Mouse (Mus musculus) lung, postnatal 0 days (tissue): ENCODE results near the gene Map3k15. TPM values are rescaled to one million over a fixed set of nuclear protein-coding genes. Genes with fewer than 3 reads are reported as not detected.
A peak's percentile ranks its signal among the peaks of the same experiment; 100 is the strongest.

Source experiments
- ATAC-seq: fragments of 200-750 bp; cut with Nextera tagmentation; 2 replicates; pipeline ENCODE4 v1.8.0; 2017; ENCODE audit warnings: moderate library complexity
- DNase-seq: peaks from one replicate; pipeline ENCODE4 v3.0.0-alpha.2; 2016; ENCODE audit warnings: low spot score
- H3K27ac ChIP-seq: fragments of 300-500 bp; sonication (generic); 2 replicates; pipeline ENCODE4 v1.5.1; 2014; ENCODE audit warnings: antibody characterized with exemption, mild to moderate bottlenecking, low read length, mixed read lengths
- H3K27me3 ChIP-seq: fragments of 300-500 bp; sonication (generic); replicated peaks from 2 replicates; pipeline ENCODE4 v1.6.1; 2014; ENCODE audit warnings: low read length, mixed read lengths; ENCODE audit not compliant: insufficient read depth
- H3K36me3 ChIP-seq: fragments of 300-500 bp; sonication (generic); 2 replicates; pipeline ENCODE4 v1.6.1; 2014; ENCODE audit warnings: low read length, mixed read lengths; ENCODE audit not compliant: insufficient read depth
- H3K4me1 ChIP-seq: fragments of 300-500 bp; sonication (generic); 2 replicates; pipeline ENCODE4 v1.6.1; 2014; ENCODE audit warnings: antibody characterized with exemption, low read depth, low read length, mixed read lengths; ENCODE audit not compliant: insufficient read depth
- H3K4me2 ChIP-seq: fragments of 300-500 bp; sonication (generic); replicated peaks from 2 replicates; pipeline ENCODE4 v1.6.1; 2014; ENCODE audit warnings: low read depth, mild to moderate bottlenecking, low read length, moderate library complexity, mixed read lengths
- H3K4me3 ChIP-seq: fragments of 300-500 bp; sonication (generic); 2 replicates; pipeline ENCODE4 v1.5.1; 2014; ENCODE audit warnings: low read depth, low read length
- H3K9ac ChIP-seq: fragments of 300-500 bp; sonication (generic); replicated peaks from 2 replicates; pipeline ENCODE4 v1.6.1; 2014; ENCODE audit warnings: low read depth, mild to moderate bottlenecking
- H3K9me3 ChIP-seq: fragments of 300-500 bp; sonication (generic); 2 replicates; pipeline ENCODE4 v1.6.1; 2016; ENCODE audit warnings: low read length, mixed read lengths
- CTCF ChIP-seq: IDR thresholded peaks from 2 replicates; pipeline ENCODE4 v1.5.1; 2016; ENCODE audit warnings: antibody characterized with exemption, mild to moderate bottlenecking
- EP300 ChIP-seq: IDR thresholded peaks from 2 replicates; pipeline ENCODE4 v1.6.1; 2016; ENCODE audit warnings: antibody characterized with exemption, mild to moderate bottlenecking, control low read depth
- WGBS: fragments of 180-500 bp; shearing (Covaris S2); extraction: QIAGEN DNeasy Blood & Tissue Kit; methylation state at CpG from one replicate; pipeline ENCODE4 v1.1.7; 2014; 5-methylcytosine and 5-hydroxymethylcytosine counted together
- polyA plus RNA-seq: library from polyadenylated mRNA; unstranded; fragments of >200 nt; fragmentation: Nextera tagmentation; extraction: Ambion mirVana; gene quantifications from 2 replicates; pipeline ENCODE4 v1.2.1, GENCODE M21; 2015

Gene Map3k15
- polyA plus RNA-seq, 1 experiment from 2014 or later = 1.0 TPM

DNA sequence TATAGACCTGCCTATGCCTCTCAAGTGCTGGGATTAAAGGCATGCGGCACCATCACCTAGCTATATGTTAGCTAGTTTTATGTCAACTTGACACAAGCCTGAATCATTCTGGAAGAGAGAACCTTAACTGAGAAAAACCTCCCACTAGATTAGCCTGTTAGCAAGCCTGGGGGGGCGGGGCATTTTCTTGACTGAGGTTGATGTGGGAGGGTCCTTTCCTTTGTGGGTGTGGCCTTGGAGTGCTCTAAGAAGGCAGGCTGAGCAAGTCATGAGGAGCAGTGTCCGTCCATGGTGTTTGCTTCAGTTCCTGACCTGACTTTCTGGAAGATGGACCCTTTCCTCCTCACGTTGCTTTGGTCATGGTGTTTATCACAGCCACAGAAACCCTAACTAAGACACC, 158.6 kb downstream of the Map3k15 start:
- Histone ChIP-seq H3K4me1 (no peaks in the 10 kb centered on the region), H3K27me3 (no peaks in the 10 kb centered on the region), H3K27ac (no peak overlapping the region), H3K36me3 (no peaks in the 10 kb centered on the region), H3K4me2 (no peak overlapping the region), H3K9me3 (no peaks in the 10 kb centered on the region), H3K9ac (no peak overlapping the region), H3K4me3 (no peak overlapping the region)
- TF ChIP-seq CTCF = no peak
- TF ChIP-seq EP300 = no peak
- no peak for DNase-seq
- no peak for ATAC-seq
- WGBS = 72% methylated on average over 4 of the region's 4 CpGs

DNA sequence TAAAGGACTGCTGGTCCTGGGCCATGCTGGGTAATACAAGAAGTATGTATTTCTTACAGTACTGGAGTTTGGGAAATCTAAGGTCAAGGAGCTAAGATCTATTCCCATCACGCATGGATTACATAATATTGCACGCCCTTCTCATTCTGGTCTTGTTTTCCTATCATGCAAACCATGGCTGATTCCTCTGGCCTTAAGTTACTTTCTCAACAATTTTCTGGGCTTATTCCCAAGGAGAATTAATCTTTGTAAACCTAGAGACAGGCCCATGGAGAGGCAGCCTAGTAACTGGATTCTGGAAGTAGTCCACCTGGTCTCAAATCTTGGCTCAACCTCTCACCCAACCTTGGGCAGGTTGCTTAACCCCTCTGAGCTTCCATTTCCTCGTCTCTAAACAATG, 159.2 kb downstream of the Map3k15 start:
- Histone ChIP-seq H3K9ac (no peak overlapping the region), H3K27ac (no peak overlapping the region), H3K27me3 (no peaks in the 10 kb centered on the region), H3K36me3 (no peaks in the 10 kb centered on the region), H3K9me3 (no peaks in the 10 kb centered on the region), H3K4me3 (no peak overlapping the region), H3K4me2 (no peak overlapping the region), H3K4me1 (no peaks in the 10 kb centered on the region)
- TF ChIP-seq EP300 (no peak), CTCF (no peak)
- WGBS = 71% methylated on average over 3 of the region's 3 CpGs
- DNase-seq (peak; percentile 11), ATAC-seq (no peak)

DNA sequence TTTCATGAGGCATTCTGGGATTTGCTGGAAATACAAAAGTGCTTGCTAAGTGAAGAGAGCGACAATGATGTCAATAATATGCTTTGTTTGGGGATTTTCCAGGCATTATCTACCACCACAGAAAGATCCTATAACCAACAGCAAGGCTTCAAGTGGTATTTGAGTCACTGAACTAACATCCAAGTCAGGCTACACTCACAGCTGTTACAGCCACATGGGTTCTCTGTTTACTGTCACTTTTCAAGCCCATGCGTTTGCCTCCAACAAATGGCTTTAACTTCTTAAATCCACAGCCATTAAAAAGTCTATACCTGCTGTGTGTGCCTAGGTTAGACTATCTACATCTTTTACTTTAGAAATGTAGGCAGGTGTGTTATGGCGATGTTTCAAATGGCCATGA, 160.6 kb downstream of the Map3k15 start:
- 84% methylated on average over 3 of the region's 3 CpGs for WGBS
- ATAC-seq (no peak), DNase-seq (no peak)

DNA sequence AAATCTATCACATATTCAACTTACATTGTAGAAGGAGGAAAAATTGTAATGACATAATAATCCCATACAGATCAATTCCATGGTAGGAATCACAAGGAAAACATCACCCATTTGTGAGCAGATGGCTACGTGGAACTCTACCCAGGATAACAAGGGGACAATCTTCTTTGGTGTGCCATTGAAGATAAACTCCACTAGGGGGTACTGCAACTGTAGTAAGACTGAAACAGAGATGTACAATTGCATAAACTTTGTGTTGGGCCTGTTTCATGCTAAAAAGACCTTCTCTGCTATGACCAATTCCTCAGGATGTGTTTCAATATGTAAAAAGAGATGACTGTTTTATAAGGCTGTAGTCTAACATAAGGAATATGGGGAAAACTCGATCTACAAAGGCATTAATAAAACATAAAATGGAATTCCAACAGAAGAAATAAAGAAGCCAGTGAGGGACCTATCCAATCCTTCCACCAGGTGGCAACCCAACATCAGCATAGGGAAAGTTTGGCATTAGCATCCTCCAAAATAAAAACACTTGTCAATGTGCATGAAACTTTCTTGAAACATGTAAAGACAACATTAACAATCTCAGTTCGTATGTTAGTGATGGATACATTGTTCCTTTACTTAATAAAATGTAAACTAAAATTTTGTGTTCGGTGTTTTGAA, 165.0 kb downstream of the Map3k15 start:
- 47% methylated on average over 4 of the region's 4 CpGs for WGBS
- ATAC-seq (no peak), DNase-seq (peak; percentile 30)
- Histone ChIP-seq H3K9me3 (no peaks in the 10 kb centered on the region), H3K27ac (no peak overlapping the region), H3K4me3 (no peak overlapping the region), H3K4me2 (no peak overlapping the region), H3K27me3 (no peaks in the 10 kb centered on the region), H3K4me1 (no peaks in the 10 kb centered on the region), H3K36me3 (no peaks in the 10 kb centered on the region), H3K9ac (no peak overlapping the region)
- TF ChIP-seq EP300 = no peak
- TF ChIP-seq CTCF = peak; percentile 61

More for the DNA sequence above, 160.6 kb downstream of the Map3k15 start:
- Histone ChIP-seq H3K9me3 (no peaks in the 10 kb centered on the region), H3K4me2 (no peak overlapping the region), H3K36me3 (no peaks in the 10 kb centered on the region), H3K27me3 (no peaks in the 10 kb centered on the region), H3K9ac (no peak overlapping the region), H3K4me3 (no peak overlapping the region), H3K27ac (no peak overlapping the region), H3K4me1 (no peaks in the 10 kb centered on the region)
- TF ChIP-seq CTCF = no peak
- TF ChIP-seq EP300 = no peak

DNA sequence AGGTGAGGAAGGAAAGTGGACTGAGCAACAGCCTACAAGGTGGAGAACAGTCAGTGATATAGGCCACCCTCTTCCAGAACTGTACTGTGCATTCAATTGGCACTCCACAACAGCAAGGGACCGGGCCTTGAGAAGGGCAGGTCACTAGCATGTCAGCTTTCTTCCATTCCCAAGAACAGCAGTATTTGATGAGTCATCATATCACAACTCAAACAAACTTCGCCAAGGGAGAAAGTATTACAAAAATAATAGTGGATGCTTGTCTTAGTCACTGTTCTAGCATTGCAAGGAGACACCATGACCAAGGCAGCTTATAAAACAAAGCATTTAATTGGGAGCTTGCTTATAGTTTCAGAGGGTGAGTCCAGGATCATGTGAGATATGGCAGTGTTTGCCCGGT, 176.0 kb downstream of the Map3k15 start:
- H3K27me3 ChIP-seq = no peaks in the 10 kb centered on the region
- no peak overlapping the region for H3K4me2 ChIP-seq
- H3K4me1 ChIP-seq = no peaks in the 10 kb centered on the region
- no peak overlapping the region for H3K27ac ChIP-seq
- TF ChIP-seq EP300 (no peak), CTCF (no peak)
- H3K36me3 ChIP-seq = no peaks in the 10 kb centered on the region
- H3K9ac ChIP-seq = no peak overlapping the region
- no peaks in the 10 kb centered on the region for H3K9me3 ChIP-seq
- WGBS = 84% methylated on average over 3 of the region's 3 CpGs
- no peak for ATAC-seq
- H3K4me3 ChIP-seq = no peak overlapping the region
- DNase-seq = no peak

DNA sequence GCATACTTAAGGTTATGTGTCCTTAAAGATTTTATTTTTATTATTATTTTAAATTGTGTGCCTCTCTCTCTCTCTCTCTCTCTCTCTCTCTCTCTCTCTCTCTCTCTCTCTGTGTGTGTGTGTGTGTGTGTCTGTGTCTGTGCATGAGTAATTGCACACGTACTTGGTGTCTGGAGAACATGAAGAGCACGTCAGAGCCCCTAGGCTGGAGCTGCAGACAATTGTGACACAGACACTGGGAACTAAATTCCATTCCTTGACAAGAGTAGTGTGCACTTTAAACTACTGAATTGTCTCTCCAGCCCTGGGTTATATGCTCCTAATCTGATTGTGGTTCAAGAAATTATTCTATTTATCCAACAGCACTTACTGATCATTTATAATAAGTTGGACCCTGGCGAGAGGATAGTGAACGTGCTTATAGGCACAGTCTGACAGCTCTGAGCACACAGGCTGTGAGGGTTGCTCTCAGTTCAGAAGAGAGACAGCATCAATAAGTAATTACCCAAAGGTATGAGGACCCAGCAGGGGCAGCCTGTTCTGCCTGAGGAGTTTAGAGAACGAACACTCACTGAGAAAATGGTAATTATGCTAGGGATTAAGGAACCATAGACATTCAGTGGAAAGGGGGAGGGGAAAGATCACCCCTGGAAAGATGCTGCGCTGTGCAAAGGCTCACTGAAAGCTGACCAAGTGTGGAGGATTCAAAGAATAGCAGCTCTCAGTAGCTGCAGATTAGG, 178.2 kb downstream of the Map3k15 start:
- Histone ChIP-seq H3K4me3 (no peak overlapping the region), H3K36me3 (no peaks in the 10 kb centered on the region), H3K27me3 (no peaks in the 10 kb centered on the region), H3K27ac (no peak overlapping the region), H3K4me1 (no peaks in the 10 kb centered on the region), H3K4me2 (no peak overlapping the region), H3K9ac (no peak overlapping the region), H3K9me3 (no peaks in the 10 kb centered on the region)
- TF ChIP-seq EP300 (no peak), CTCF (no peak)
- 53% methylated on average over 6 of the region's 6 CpGs for WGBS
- DNase-seq (no peak), ATAC-seq (no peak)
